Mouse (Mus musculus): ENCODE measurements around the gene Ipcef1.

DNA sequence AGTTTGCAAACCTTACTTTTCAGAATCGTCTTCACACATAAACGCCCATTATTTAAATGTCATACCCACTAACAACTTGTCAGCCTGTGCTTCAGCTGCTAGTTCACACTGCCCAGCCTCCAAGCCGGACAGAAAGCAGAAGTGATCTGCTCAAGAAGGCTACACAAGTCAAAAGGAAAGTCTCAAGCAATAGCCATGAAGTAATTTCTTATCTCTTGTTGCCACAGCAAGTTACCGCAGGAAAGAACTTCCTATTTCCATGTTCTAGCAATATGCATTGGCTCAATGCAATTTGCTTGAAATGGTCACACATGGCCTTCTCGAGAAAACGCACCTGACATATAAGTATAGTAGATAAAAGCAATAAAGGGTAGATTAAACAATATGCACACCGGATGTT is 10.7 kb upstream of the Ipcef1 start:
- TF ChIP-seq ZKSCAN1 (IDR thresholded peaks at IDR 0.05; ENCODE audit: borderline replicate concordance, low read depth, low read length) (no peak), CTCF (conservative IDR thresholded peaks at IDR 0.05 in 1 of 2, IDR thresholded peaks at IDR 0.05 in 1 of 2; ENCODE audit: low read depth in 2 of 2, low read length in 2 of 2) (no peak), POLR2AphosphoS2 (IDR thresholded peaks at IDR 0.05; ENCODE audit: low read depth, low read length) (no peak)

All from CH12.LX (cell line).